Mouse (Mus musculus): Measurements from ENCODE around the gene Uba7. TPM values are rescaled to one million over a fixed set of nuclear protein-coding genes. Genes with fewer than 3 reads are reported as not detected.
"Not testable (repeated sequence)": the region's sequence is repeated elsewhere in the genome, so short reads cannot be mapped to it uniquely, and the experiment has no call there.

The Uba7 gene
- total RNA-seq, 2 experiments from 2014 or later: 2.6 to 2.8 TPM

DNA sequence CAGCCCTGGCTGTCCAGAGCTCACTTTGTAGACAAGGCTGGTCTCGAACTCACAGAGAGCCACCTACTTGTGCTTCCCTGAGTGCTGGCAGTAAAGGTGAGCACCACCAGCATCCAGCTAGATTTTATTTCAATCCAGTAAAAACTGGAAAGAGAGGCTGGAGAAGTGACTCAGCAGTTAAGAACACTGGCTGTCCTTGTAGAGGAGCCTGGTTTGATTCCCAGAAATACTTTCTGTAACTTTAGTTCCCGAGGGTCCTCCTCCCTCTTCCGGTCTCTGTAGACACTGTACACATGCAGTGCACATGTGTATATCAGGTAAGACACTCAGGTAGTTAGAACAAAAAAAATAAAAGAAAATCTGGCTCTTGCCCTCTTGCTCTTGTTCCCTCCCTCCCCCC lies 12.6 kb downstream of the Uba7 start:
- no peak for DNase-seq (ENCODE audit: low spot score)

DNA sequence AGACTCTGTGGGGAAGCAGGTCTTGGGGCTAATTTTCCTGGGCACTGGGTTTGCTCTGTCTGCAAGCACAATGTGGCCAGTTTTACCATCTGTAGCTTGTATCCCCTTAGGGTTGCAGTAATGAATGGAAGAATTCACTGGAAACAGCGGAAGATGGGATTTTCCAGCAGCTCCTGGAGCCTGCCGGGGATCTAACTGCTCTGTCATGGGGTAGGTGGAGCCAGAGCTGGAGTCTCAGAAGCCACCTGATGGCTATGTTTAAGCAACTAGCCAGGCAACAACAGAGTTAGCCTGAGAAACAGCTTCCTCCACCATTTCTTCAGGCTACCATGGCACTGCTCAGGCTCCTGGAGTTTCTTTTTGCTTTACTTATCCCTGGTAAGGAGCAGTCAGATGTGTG lies 16.9 kb downstream of the Uba7 start, which contains the start of gene Cdhr4:
TSS of gene Cdhr4 (plus strand) at position 301 of the 400 bp plus-strand sequence.
- no peak for DNase-seq (ENCODE audit: low spot score)

- DNase-seq (ENCODE audit: low spot score): no peak
Observed at GRCm38 (mm10) chr9:107993013-107993412, 17.7 kb downstream of the Uba7 start.

GRCm38 (mm10) chr9:107994464-107994863 lies 19.2 kb downstream of the Uba7 start:
- DNase-seq (ENCODE audit: low spot score): no peak

- DNase-seq (ENCODE audit: low spot score): no peak
Observed at GRCm38 (mm10) chr9:107995513-107995912, 20.2 kb downstream of the Uba7 start.

- no peak for DNase-seq (ENCODE audit: low spot score)
Observed at GRCm38 (mm10) chr9:107996049-107996448, 20.7 kb downstream of the Uba7 start, which contains the start of gene Gm20662. TSS of gene Gm20662 (plus strand) at chr9:107996349.

DNA sequence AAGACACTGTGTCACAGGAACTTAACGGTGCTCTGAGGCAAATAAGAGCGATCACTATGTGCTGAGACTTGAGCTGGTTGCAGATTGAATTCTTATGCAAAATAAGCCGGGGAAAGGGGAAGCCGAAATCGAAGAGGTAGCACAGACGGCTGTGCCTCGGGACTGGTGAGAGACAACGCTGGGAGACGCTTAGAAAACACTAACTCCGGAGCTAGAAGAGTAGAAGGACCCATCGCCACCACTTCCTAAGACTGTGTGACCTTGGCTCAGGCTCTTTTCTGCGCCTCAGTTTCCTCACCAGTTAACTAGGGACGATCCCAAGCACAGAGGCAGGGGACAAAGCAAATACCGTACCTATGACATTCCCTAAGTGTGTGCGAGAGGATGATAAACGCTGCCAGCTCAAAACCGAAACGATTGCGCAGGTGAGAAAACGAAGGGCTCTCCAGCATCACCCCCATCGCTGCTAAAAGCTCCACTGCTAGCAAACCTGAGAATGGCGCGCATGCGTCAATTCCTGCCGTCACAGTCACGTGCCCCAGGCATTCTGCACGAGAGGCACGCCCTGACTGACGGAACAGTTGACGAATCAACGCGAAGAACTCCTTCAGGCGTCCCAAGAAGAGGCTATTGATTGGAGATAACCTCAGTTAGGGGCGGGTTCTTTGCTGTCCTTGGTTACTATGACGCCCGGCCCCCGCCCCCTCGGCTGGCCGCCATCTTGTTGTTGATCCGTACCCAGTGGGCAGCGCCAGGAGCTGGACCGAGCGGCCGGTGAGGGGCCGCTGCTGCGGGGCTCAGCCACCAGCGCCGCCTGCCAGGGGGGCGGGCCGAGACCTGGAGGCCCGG lies 26.8 kb downstream of the Uba7 start, which contains the start of gene Ip6k1:
TSS of gene Ip6k1 (plus strand) at position 580 of the 849 bp plus-strand sequence.
- peak; percentile 100 for DNase-seq (ENCODE audit: low spot score)

DNA sequence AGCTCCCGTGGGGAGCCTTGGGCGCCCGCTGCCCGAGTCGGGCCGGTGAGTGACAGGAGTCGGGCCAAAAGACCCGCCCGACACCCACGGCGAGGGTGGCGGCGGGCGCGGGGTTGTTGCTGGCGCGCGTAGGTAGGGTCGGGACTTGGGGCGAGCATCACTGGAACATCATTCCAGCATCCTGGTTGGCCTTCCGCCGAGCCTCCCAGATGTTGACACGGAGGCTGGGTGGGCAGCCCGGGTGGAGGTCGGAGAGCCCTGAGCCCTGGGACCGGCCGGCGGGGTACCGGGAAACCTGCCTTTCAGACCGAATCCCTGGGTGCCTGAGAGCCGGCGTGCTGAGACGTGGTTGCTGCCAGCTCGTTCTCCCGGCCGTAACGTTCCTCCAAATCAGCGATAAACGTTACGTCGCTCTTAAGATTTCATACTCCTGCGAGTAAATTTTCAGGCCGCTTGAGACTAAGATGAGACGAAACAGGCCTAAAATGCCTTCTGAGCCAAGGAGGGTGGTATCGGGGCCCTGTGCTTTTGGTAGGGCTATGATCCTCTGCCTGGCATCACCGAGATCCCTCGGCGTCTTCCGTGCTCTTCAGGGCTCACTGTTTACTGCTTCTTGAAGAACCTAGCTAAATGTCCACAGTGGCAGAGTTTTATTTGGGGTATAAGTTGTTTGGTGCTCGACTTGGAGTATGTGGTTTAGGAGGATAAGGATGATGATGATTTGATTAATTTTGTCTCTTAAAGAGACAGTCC lies 27.6 kb downstream of the Uba7 start:
- peak; percentile 37 for DNase-seq (ENCODE audit: low spot score)

GRCm38 (mm10) chr9:108003531-108003890 lies 28.2 kb downstream of the Uba7 start:
- no peak for DNase-seq (ENCODE audit: low spot score)

DNA sequence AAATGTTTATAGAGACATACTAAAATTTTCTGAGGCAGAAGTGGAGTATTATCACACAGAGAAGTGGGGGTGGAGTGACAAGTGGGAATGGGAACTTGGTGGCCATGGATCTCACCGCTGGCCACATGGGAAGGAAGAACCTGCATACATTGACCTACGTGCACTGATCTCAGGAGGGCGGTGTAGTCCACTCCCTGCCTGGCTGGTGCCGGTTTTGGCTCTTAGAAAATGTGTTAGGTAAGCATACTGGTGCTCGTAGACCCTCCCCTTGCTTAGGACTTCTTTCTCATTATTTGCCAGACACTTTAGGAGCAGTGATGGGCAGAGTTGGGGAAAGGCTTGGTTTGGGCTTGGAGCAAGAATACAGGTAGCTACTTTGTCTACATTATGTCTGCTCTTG lies 32.7 kb downstream of the Uba7 start:
- DNase-seq (ENCODE audit: low spot score): no peak

DNA sequence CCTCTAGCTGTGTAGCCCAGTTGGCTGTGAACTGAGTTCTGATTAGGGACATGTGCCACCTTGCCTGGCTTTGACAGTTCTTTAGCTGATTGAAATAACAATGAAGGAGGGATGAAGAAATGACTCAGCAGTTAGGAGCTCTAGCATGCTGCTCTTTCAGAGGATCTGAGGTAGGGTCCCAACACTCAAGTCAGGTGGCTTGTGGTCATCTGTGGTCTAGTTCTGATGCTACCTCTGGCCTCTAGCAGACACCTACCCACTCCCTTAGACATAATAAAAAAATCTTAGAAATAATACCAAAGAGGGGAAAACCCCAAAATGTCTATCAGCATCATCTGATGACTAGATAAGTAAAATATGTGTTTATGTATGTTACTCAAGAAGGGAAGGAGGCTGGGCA lies 35.1 kb downstream of the Uba7 start:
- no peak for DNase-seq (ENCODE audit: low spot score)

DNA sequence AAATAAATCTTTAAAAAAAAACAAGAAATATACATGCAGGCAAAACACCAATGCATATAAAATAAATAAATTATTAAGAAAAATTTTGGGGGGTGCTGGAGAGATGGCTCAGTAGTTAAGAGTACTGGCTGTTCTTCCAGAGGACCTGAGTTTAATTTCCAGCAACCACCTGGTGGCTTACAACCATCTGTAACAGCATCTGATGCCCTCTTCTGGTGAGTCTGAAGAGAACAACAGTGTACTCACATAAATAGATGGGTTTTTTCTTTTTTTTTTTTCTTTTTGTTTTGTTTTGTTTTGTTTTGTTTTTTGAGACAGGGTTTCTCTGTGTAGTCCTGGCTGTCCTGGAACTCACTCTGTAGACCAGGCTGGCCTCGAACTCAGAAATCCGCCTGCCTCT lies 38.3 kb downstream of the Uba7 start:
- not testable (repeated sequence) for DNase-seq (ENCODE audit: low spot score)

DNA sequence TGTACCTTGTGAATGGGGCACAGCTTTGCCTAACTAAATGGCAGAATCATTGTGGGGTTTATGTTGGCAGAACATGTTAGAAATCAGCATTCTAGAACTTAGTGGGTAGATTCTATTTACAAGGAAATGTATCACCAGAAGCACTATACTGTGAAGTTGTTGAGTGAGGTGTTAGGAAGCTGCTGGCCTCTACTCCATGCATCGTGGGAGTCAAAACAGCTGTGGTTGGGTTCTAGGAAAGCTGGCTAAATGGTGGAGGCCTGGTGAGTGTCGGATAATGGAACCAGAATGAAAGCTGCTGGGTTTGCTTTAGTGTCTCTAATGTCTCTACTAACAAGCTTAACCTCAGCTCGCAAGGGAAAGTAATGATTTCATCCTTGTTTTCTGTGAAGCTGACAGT lies 41.8 kb downstream of the Uba7 start:
- no peak for DNase-seq (ENCODE audit: low spot score)

- DNase-seq (ENCODE audit: low spot score): no peak
Observed at GRCm38 (mm10) chr9:108020741-108021140, 45.4 kb downstream of the Uba7 start.

DNA sequence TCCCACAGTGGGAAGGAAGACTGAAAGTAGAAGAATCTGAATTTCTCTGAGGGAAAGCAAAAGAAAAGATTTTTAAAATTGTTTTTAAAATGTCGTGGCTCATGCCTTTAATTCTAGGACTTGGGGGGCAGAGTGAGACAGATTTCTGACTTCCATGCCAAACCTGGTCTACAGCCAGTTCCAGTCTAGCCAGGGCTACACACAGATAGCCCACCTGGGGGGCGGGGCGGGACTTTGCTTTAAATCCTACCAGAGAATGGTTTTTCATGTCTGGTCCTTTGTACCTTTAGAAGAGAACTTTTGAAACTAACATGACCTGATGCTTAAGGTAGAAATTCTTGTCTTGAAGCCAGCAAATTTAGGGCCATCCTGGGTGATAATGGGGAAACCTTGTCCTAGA lies 47.9 kb downstream of the Uba7 start:
- no peak for DNase-seq (ENCODE audit: low spot score)

DNA sequence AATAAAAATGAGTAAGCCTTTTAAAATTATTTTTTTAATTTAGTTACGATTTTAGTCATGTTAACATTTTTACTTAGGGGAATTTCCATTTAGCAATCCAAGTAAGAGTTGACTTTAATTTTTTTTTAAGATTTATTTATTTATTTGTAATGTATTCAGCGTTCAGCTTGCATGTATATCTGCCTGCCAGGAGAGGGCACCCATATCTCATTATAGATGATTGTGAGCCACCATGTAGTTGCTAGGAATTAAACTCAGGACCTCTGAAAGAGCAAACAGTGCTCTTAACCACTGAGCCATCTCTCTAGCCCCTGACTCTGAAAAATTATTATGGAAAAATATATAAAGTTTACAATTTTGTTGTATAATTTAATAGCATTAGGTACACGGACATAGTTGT lies 51.3 kb downstream of the Uba7 start:
- DNase-seq (ENCODE audit: low spot score): no peak

DNA sequence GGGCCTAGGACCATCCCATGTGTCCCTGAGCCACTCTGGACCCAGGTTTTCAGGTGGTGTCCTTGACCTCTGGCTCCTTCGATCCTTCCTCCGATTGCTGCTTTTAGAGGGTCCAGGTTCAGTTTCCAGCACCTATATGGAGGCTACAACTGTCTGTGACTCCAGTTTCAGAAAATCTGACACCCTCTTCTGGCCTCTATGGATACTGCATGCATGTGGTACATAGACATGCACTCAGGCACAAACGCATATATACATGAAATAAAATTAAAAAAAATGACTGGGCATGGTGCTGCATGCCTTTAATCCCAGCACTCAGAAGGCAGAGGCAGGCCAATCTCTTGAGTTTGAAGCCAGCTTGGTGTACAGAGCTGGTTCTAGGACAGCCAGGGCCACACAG lies 52.6 kb downstream of the Uba7 start:
- DNase-seq (ENCODE audit: low spot score): no peak

GRCm38 (mm10) chr9:108032126-108032525 lies 56.8 kb downstream of the Uba7 start:
- DNase-seq (ENCODE audit: low spot score): no peak

Measured in gastrocnemius, adult 18-20 months (tissue).